Mouse (Mus musculus): ENCODE results near the gene Mpnd. TPM values are rescaled to one million over a fixed set of nuclear protein-coding genes. Genes with fewer than 3 reads are reported as not detected.

Gene Mpnd
- polyA plus RNA-seq, 1 experiment from 2014 or later, result 112 TPM

- H3K9ac ChIP-seq (ENCODE audit: low read depth, low read length), result no peak overlapping the region
- no peaks in the 10 kb centered on the region for H3K9me3 ChIP-seq (ENCODE audit: control insufficient read depth, low read length)
- H3K4me2 ChIP-seq (replicated peaks; ENCODE audit: low read depth, low read length), result no peak overlapping the region
- 87% methylated on average over 4 of the region's 4 CpGs for WGBS
- H3K27me3 ChIP-seq (ENCODE audit: control insufficient read depth, insufficient read depth, low read length), result no peaks in the 10 kb centered on the region
- peaks cover 35% of the 10 kb centered on the region for H3K36me3 ChIP-seq (ENCODE audit: control insufficient read depth, insufficient read depth, low read length)
- H3K27ac ChIP-seq (ENCODE audit: low read depth, low read length), result no peak overlapping the region
- no peak for ATAC-seq (ENCODE audit: low FRiP score, low TSS enrichment)
- no peak overlapping the region for H3K4me3 ChIP-seq (ENCODE audit: low read length)
- peaks cover 12% of the 10 kb centered on the region for H3K4me1 ChIP-seq (ENCODE audit: control insufficient read depth, insufficient read depth, low read length)
Measured at GRCm38 (mm10) chr17:56021161-56021910, 15.8 kb downstream of the Mpnd start.

- Histone ChIP-seq H3K4me3 (ENCODE audit: low read length) (no peak overlapping the region), H3K36me3 (ENCODE audit: control insufficient read depth, insufficient read depth, low read length) (peaks cover 25% of the 10 kb centered on the region), H3K9ac (ENCODE audit: low read depth, low read length) (no peak overlapping the region), H3K4me1 (ENCODE audit: control insufficient read depth, insufficient read depth, low read length) (peaks cover 12% of the 10 kb centered on the region), H3K9me3 (ENCODE audit: control insufficient read depth, low read length) (no peaks in the 10 kb centered on the region), H3K27ac (ENCODE audit: low read depth, low read length) (no peak overlapping the region), H3K4me2 (replicated peaks; ENCODE audit: low read depth, low read length) (no peak overlapping the region), H3K27me3 (ENCODE audit: control insufficient read depth, insufficient read depth, low read length) (no peaks in the 10 kb centered on the region)
- no peak for ATAC-seq (ENCODE audit: low FRiP score, low TSS enrichment)
- 61% methylated on average over 2 of the region's 2 CpGs for WGBS
Measured at GRCm38 (mm10) chr17:56022131-56022988, 16.8 kb downstream of the Mpnd start.

GRCm38 (mm10) chr17:56022989-56023290 is 17.4 kb downstream of the Mpnd start:
- 82% methylated on average over 4 of the region's 4 CpGs for WGBS
- no peak overlapping the region for H3K27ac ChIP-seq (ENCODE audit: low read depth, low read length)
- no peak overlapping the region for H3K9ac ChIP-seq (ENCODE audit: low read depth, low read length)
- no peaks in the 10 kb centered on the region for H3K9me3 ChIP-seq (ENCODE audit: control insufficient read depth, low read length)
- no peaks in the 10 kb centered on the region for H3K27me3 ChIP-seq (ENCODE audit: control insufficient read depth, insufficient read depth, low read length)
- H3K36me3 ChIP-seq (ENCODE audit: control insufficient read depth, insufficient read depth, low read length), result peaks cover 20% of the 10 kb centered on the region; the same call in 1 of the 2 replicates
- H3K4me1 ChIP-seq (ENCODE audit: control insufficient read depth, insufficient read depth, low read length), result peaks cover 12% of the 10 kb centered on the region
- H3K4me2 ChIP-seq (replicated peaks; ENCODE audit: low read depth, low read length), result no peak overlapping the region
- H3K4me3 ChIP-seq (ENCODE audit: low read length), result no peak overlapping the region
- ATAC-seq (ENCODE audit: low FRiP score, low TSS enrichment), result no peak

GRCm38 (mm10) chr17:56023386-56023785 is 17.9 kb downstream of the Mpnd start:
- H3K9ac ChIP-seq (ENCODE audit: low read depth, low read length), result no peak overlapping the region
- no peak overlapping the region for H3K27ac ChIP-seq (ENCODE audit: low read depth, low read length)
- ATAC-seq (ENCODE audit: low FRiP score, low TSS enrichment), result no peak
- 71% methylated on average over 5 of the region's 5 CpGs for WGBS
- no peak overlapping the region for H3K4me3 ChIP-seq (ENCODE audit: low read length)
- peaks cover 18% of the 10 kb centered on the region; the same call in 1 of the 2 replicates for H3K36me3 ChIP-seq (ENCODE audit: control insufficient read depth, insufficient read depth, low read length)
- H3K9me3 ChIP-seq (ENCODE audit: control insufficient read depth, low read length), result no peaks in the 10 kb centered on the region
- H3K27me3 ChIP-seq (ENCODE audit: control insufficient read depth, insufficient read depth, low read length), result no peaks in the 10 kb centered on the region
- H3K4me2 ChIP-seq (replicated peaks; ENCODE audit: low read depth, low read length), result no peak overlapping the region
- H3K4me1 ChIP-seq (ENCODE audit: control insufficient read depth, insufficient read depth, low read length), result peaks cover 12% of the 10 kb centered on the region

- Histone ChIP-seq H3K9me3 (ENCODE audit: control insufficient read depth, low read length) (no peaks in the 10 kb centered on the region), H3K4me2 (replicated peaks; ENCODE audit: low read depth, low read length) (no peak overlapping the region), H3K27me3 (ENCODE audit: control insufficient read depth, insufficient read depth, low read length) (no peaks in the 10 kb centered on the region), H3K4me3 (ENCODE audit: low read length) (no peak overlapping the region), H3K27ac (ENCODE audit: low read depth, low read length) (no peak overlapping the region), H3K9ac (ENCODE audit: low read depth, low read length) (no peak overlapping the region), H3K36me3 (ENCODE audit: control insufficient read depth, insufficient read depth, low read length) (peaks cover 18% of the 10 kb centered on the region), H3K4me1 (ENCODE audit: control insufficient read depth, insufficient read depth, low read length) (peaks cover 12% of the 10 kb centered on the region)
- 74% methylated on average over 2 of the region's 2 CpGs for WGBS
- ATAC-seq (ENCODE audit: low FRiP score, low TSS enrichment), result no peak
Measured at GRCm38 (mm10) chr17:56024476-56024875, 19.0 kb downstream of the Mpnd start.

GRCm38 (mm10) chr17:56024931-56025330 is 19.4 kb downstream of the Mpnd start:
- H3K9ac ChIP-seq (ENCODE audit: low read depth, low read length), result no peak overlapping the region
- no peak overlapping the region for H3K4me2 ChIP-seq (replicated peaks; ENCODE audit: low read depth, low read length)
- peaks cover 12% of the 10 kb centered on the region for H3K4me1 ChIP-seq (ENCODE audit: control insufficient read depth, insufficient read depth, low read length)
- 75% methylated on average over 5 of the region's 5 CpGs for WGBS
- H3K27ac ChIP-seq (ENCODE audit: low read depth, low read length), result no peak overlapping the region
- ATAC-seq (ENCODE audit: low FRiP score, low TSS enrichment), result no peak
- peaks cover 17% of the 10 kb centered on the region for H3K36me3 ChIP-seq (ENCODE audit: control insufficient read depth, insufficient read depth, low read length)
- H3K4me3 ChIP-seq (ENCODE audit: low read length), result no peak overlapping the region
- H3K27me3 ChIP-seq (ENCODE audit: control insufficient read depth, insufficient read depth, low read length), result no peaks in the 10 kb centered on the region
- no peaks in the 10 kb centered on the region for H3K9me3 ChIP-seq (ENCODE audit: control insufficient read depth, low read length)

GRCm38 (mm10) chr17:56026303-56026702 is 20.8 kb downstream of the Mpnd start:
- WGBS, result 81% methylated on average over 1 of the region's 1 CpGs
- peaks cover 12% of the 10 kb centered on the region for H3K4me1 ChIP-seq (ENCODE audit: control insufficient read depth, insufficient read depth, low read length)
- H3K9me3 ChIP-seq (ENCODE audit: control insufficient read depth, low read length), result no peaks in the 10 kb centered on the region
- no peak overlapping the region for H3K9ac ChIP-seq (ENCODE audit: low read depth, low read length)
- H3K4me2 ChIP-seq (replicated peaks; ENCODE audit: low read depth, low read length), result no peak overlapping the region
- H3K4me3 ChIP-seq (ENCODE audit: low read length), result no peak overlapping the region
- ATAC-seq (ENCODE audit: low FRiP score, low TSS enrichment), result no peak
- no peak overlapping the region for H3K27ac ChIP-seq (ENCODE audit: low read depth, low read length)
- no peaks in the 10 kb centered on the region for H3K27me3 ChIP-seq (ENCODE audit: control insufficient read depth, insufficient read depth, low read length)
- peaks cover 17% of the 10 kb centered on the region for H3K36me3 ChIP-seq (ENCODE audit: control insufficient read depth, insufficient read depth, low read length)

GRCm38 (mm10) chr17:56026881-56027280 is 21.4 kb downstream of the Mpnd start:
- WGBS, result 65% methylated on average over 1 of the region's 1 CpGs
- no peak overlapping the region for H3K4me3 ChIP-seq (ENCODE audit: low read length)
- H3K4me1 ChIP-seq (ENCODE audit: control insufficient read depth, insufficient read depth, low read length), result peaks cover 13% of the 10 kb centered on the region
- no peaks in the 10 kb centered on the region for H3K27me3 ChIP-seq (ENCODE audit: control insufficient read depth, insufficient read depth, low read length)
- H3K4me2 ChIP-seq (replicated peaks; ENCODE audit: low read depth, low read length), result no peak overlapping the region
- H3K27ac ChIP-seq (ENCODE audit: low read depth, low read length), result no peak overlapping the region
- ATAC-seq (ENCODE audit: low FRiP score, low TSS enrichment), result no peak
- no peaks in the 10 kb centered on the region for H3K9me3 ChIP-seq (ENCODE audit: control insufficient read depth, low read length)
- no peak overlapping the region; the same call in 1 of the 2 replicates for H3K9ac ChIP-seq (ENCODE audit: low read depth, low read length)
- peaks cover 17% of the 10 kb centered on the region for H3K36me3 ChIP-seq (ENCODE audit: control insufficient read depth, insufficient read depth, low read length)

- Histone ChIP-seq H3K27ac (ENCODE audit: low read depth, low read length) (no peak overlapping the region), H3K36me3 (ENCODE audit: control insufficient read depth, insufficient read depth, low read length) (peaks cover 17% of the 10 kb centered on the region), H3K9ac (ENCODE audit: low read depth, low read length) (no peak overlapping the region), H3K9me3 (ENCODE audit: control insufficient read depth, low read length) (no peaks in the 10 kb centered on the region), H3K4me3 (ENCODE audit: low read length) (no peak overlapping the region), H3K4me2 (replicated peaks; ENCODE audit: low read depth, low read length) (no peak overlapping the region), H3K4me1 (ENCODE audit: control insufficient read depth, insufficient read depth, low read length) (peaks cover 18% of the 10 kb centered on the region), H3K27me3 (ENCODE audit: control insufficient read depth, insufficient read depth, low read length) (no peaks in the 10 kb centered on the region)
- 81% methylated on average over 5 of the region's 5 CpGs for WGBS
- ATAC-seq (ENCODE audit: low FRiP score, low TSS enrichment), result no peak
Measured at GRCm38 (mm10) chr17:56027801-56028441, 22.4 kb downstream of the Mpnd start.
